Mouse (Mus musculus): Measurements from ENCODE around the gene Igsf21. TPM values are rescaled to one million over a fixed set of nuclear protein-coding genes. Genes with fewer than 3 reads are reported as not detected.

Igsf21 gene
- polyA plus RNA-seq, 1 experiment from 2014 or later, result not detected

- in situ Hi-C loops (cut with MboI; ENCODE audit: low pct_unique_long_range_greater_than_20kb), result no loop called here
- no peak for TF ChIP-seq CTCF (IDR thresholded peaks at IDR 0.05)
- no peak for ATAC-seq
- peaks cover 24% of the 10 kb centered on the region for H3K27me3 ChIP-seq
- DNase-seq (ENCODE audit: low read depth, low spot score), result no peak
- POLR2A ChIA-PET, result no interaction called here
- CTCF ChIA-PET, result no interaction called here
These were observed 57.0 kb downstream of the Igsf21 start for GRCm38 (mm10) chr4:140189601-140190000.

- TF ChIP-seq CTCF (IDR thresholded peaks at IDR 0.05), result no peak
- ChIA-PET CTCF (no interaction called here), POLR2A (no interaction called here)
- peaks cover 27% of the 10 kb centered on the region for H3K27me3 ChIP-seq
- DNase-seq (ENCODE audit: low read depth, low spot score), result no peak
- no peak for ATAC-seq
- in situ Hi-C loops (cut with MboI; ENCODE audit: low pct_unique_long_range_greater_than_20kb), result no loop called here
These were observed 58.0 kb downstream of the Igsf21 start for GRCm38 (mm10) chr4:140188626-140189025.

GRCm38 (mm10) chr4:140187404-140188145 lies 59.0 kb downstream of the Igsf21 start:
- no peak for DNase-seq (ENCODE audit: low read depth, low spot score)
- peaks cover 22% of the 10 kb centered on the region for H3K27me3 ChIP-seq
- POLR2A ChIA-PET, result no interaction called here
- CTCF ChIA-PET, result no interaction called here
- in situ Hi-C loops (cut with MboI; ENCODE audit: low pct_unique_long_range_greater_than_20kb), result no loop called here
- no peak for ATAC-seq
- TF ChIP-seq CTCF (IDR thresholded peaks at IDR 0.05), result no peak

- CTCF ChIA-PET, result no interaction called here
- ATAC-seq (no peak), DNase-seq (ENCODE audit: low read depth, low spot score) (no peak)
- no peak for TF ChIP-seq CTCF (IDR thresholded peaks at IDR 0.05)
- POLR2A ChIA-PET, result no interaction called here
- H3K27me3 ChIP-seq, result peaks cover 5% of the 10 kb centered on the region
- in situ Hi-C loops (cut with MboI; ENCODE audit: low pct_unique_long_range_greater_than_20kb), result no loop called here
These were observed 67.0 kb downstream of the Igsf21 start for GRCm38 (mm10) chr4:140179576-140179975.

- TF ChIP-seq CTCF (IDR thresholded peaks at IDR 0.05), result no peak
- ATAC-seq, result no peak
- POLR2A ChIA-PET, result no interaction called here
- DNase-seq (ENCODE audit: low read depth, low spot score), result no peak
- in situ Hi-C loops (cut with MboI; ENCODE audit: low pct_unique_long_range_greater_than_20kb), result no loop called here
- CTCF ChIA-PET, result no interaction called here
- peaks cover 2% of the 10 kb centered on the region for H3K27me3 ChIP-seq
These were observed 69.5 kb downstream of the Igsf21 start for GRCm38 (mm10) chr4:140177055-140177454.

- no peaks in the 10 kb centered on the region for H3K27me3 ChIP-seq
- ChIA-PET POLR2A (no interaction called here), CTCF (no interaction called here)
- in situ Hi-C loops (cut with MboI; ENCODE audit: low pct_unique_long_range_greater_than_20kb), result no loop called here
- TF ChIP-seq CTCF (IDR thresholded peaks at IDR 0.05), result no peak
- no peak for DNase-seq (ENCODE audit: low read depth, low spot score)
- ATAC-seq, result no peak
These were observed 72.7 kb downstream of the Igsf21 start for GRCm38 (mm10) chr4:140173746-140174399.

- no peaks in the 10 kb centered on the region for H3K27me3 ChIP-seq
- POLR2A ChIA-PET, result no interaction called here
- CTCF ChIA-PET, result no interaction called here
- in situ Hi-C loops (cut with MboI; ENCODE audit: low pct_unique_long_range_greater_than_20kb), result no loop called here
- ATAC-seq (no peak), DNase-seq (ENCODE audit: low read depth, low spot score) (no peak)
- TF ChIP-seq CTCF (IDR thresholded peaks at IDR 0.05), result no peak
These were observed 73.5 kb downstream of the Igsf21 start for GRCm38 (mm10) chr4:140173084-140173483.

- ChIA-PET CTCF (no interaction called here), POLR2A (no interaction called here)
- in situ Hi-C loops (cut with MboI; ENCODE audit: low pct_unique_long_range_greater_than_20kb), result no loop called here
- ATAC-seq (no peak), DNase-seq (ENCODE audit: low read depth, low spot score) (no peak)
- H3K27me3 ChIP-seq, result no peaks in the 10 kb centered on the region
- no peak for TF ChIP-seq CTCF (IDR thresholded peaks at IDR 0.05)
These were observed 74.7 kb downstream of the Igsf21 start for GRCm38 (mm10) chr4:140171917-140172316.

- ATAC-seq (no peak), DNase-seq (ENCODE audit: low read depth, low spot score) (no peak)
- ChIA-PET POLR2A (no interaction called here), CTCF (no interaction called here)
- in situ Hi-C loops (cut with MboI; ENCODE audit: low pct_unique_long_range_greater_than_20kb), result no loop called here
- no peaks in the 10 kb centered on the region for H3K27me3 ChIP-seq
- no peak for TF ChIP-seq CTCF (IDR thresholded peaks at IDR 0.05)
These were observed 75.4 kb downstream of the Igsf21 start for GRCm38 (mm10) chr4:140171189-140171588.

- ATAC-seq, result no peak
- CTCF ChIA-PET, result no interaction called here
- in situ Hi-C loops (cut with MboI; ENCODE audit: low pct_unique_long_range_greater_than_20kb), result no loop called here
- TF ChIP-seq CTCF (IDR thresholded peaks at IDR 0.05), result no peak
- no peak for DNase-seq (ENCODE audit: low read depth, low spot score)
- H3K27me3 ChIP-seq, result no peaks in the 10 kb centered on the region
- POLR2A ChIA-PET, result no interaction called here
These were observed 80.7 kb downstream of the Igsf21 start for GRCm38 (mm10) chr4:140165851-140166250.

GRCm38 (mm10) chr4:140164662-140165061 lies 81.9 kb downstream of the Igsf21 start:
- POLR2A ChIA-PET, result no interaction called here
- in situ Hi-C loops (cut with MboI; ENCODE audit: low pct_unique_long_range_greater_than_20kb), result no loop called here
- CTCF ChIA-PET, result no interaction called here

GRCm38 (mm10) chr4:140159617-140160016 lies 87.0 kb downstream of the Igsf21 start:
- no peaks in the 10 kb centered on the region for H3K27me3 ChIP-seq
- no peak for ATAC-seq
- ChIA-PET CTCF (no interaction called here), POLR2A (no interaction called here)
- DNase-seq (ENCODE audit: low read depth, low spot score), result no peak
- TF ChIP-seq CTCF (IDR thresholded peaks at IDR 0.05), result no peak
- in situ Hi-C loops (cut with MboI; ENCODE audit: low pct_unique_long_range_greater_than_20kb), result no loop called here

More at GRCm38 (mm10) chr4:140164662-140165061, 81.9 kb downstream of the Igsf21 start:
- no peaks in the 10 kb centered on the region for H3K27me3 ChIP-seq
- DNase-seq (ENCODE audit: low read depth, low spot score) (no peak), ATAC-seq (no peak)
- no peak for TF ChIP-seq CTCF (IDR thresholded peaks at IDR 0.05)
